Mouse (Mus musculus) kidney, adult 10 weeks (tissue): ENCODE results near the gene Slx1b. TPM values are rescaled to one million over a fixed set of nuclear protein-coding genes. Genes with fewer than 3 reads are reported as not detected.

Source experiments
- polyA plus RNA-seq: library from polyadenylated mRNA; stranded (reverse); fragments of 350-450 nt; fragmentation: Illumina TruSeq; extraction: RNeasy Lipid Tissue Mini Kit (QIAGEN cat#74804); gene quantifications from one replicate; pipeline ENCODE4 v1.2.3, GENCODE M21; 2014; ENCODE audit warnings: low read depth, low replicate concordance

The Slx1b gene
- 1.0 TPM for polyA plus RNA-seq

DNA sequence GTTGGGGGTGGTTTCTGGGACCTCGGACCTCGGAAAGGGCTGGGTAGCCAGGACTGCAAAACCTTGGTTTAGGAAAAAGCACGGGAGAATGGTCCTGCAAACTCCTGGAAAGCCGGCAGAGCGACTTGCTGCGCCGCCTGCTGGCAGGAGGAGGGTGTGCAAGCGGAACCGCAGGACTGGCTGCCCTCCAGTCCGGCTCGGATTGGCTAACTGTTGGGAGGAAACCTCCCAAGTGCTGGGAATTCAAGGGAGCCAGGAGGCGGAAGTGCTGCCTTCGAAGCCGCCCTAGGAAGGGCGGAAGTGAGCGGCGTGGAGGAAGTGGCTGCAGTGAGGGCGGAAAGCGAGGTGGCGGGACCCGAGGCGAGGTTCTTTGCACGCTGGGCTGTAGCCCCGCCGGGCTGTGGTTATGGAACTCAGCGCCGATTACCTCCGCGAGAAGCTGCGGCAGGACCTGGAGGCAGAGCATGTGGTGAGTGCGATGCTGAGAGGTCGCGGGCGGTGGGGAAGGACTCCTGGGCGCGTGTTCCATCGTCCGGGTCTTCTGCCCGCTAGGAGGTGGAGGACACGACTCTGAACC is at the start of gene Slx1b:
Slx1b (minus strand) TSS at position 154 of the 577 bp plus-strand sequence.

DNA sequence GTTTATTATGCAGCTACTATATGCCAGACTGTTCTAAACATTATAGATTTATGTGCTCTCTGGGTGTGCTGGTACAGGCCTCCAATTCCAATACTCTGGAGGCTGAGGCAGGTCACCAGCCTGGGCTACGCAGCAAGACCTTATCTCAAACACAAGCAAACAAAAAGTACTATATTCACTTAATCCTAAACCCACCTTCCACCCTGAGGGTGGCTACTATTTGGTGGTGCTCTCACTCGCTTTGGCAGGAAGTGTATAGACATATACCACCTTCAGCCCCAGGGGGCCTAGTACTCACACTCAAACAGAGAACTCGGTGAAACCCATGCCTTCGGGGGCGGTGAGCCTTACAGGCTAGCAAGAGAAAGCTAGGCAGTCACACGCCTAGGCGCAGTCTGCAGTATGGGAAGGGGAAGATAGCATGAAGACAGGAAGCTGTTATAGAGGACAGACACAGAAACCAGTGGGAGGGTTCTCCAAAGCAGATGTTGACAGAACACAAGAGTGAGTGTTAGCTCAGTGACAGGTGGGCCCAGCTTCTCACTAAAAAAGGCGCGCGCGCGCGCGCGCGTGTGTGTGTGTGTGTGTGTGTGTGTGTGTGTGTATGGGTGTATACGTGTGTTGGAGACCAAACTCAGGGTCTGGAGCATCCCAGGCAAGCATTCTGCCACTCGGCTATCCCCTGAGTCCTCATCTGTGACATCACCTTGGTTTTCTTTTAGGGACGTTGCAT is 12.0 kb upstream of the Slx1b start, which contains the start of gene Coro1a:
Coro1a (minus strand) TSS at position 346 of the 733 bp plus-strand sequence.

GRCm38 (mm10) chr7:126695210-126695611 is 373 bp downstream of the Slx1b start, which contains the start of gene Bola2:
TSS of gene Bola2 (plus strand) at chr7:126695401.

DNA sequence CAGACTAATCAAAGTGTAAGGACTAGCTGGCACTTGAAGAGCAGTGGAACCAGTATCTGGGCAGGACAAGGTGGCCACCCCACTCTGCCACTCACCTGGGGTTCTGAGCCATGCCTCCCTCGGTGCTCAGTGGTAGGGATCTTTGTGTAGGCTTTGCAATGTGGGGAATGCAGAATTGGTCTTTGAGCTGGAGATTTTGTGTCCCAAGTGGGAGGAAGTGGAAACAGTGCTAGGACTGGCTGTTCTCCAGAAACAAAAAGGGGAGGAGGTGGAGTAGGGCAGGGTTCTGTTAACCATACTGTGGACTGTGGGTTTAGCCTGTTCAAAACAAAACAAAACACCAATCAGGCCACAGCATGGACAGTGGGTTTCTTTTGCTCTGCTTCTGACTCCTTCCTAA is 19.4 kb downstream of the Slx1b start, which contains the start of gene Sult1a1:
Sult1a1 (minus strand) TSS at position 226 of the 400 bp plus-strand sequence.

DNA sequence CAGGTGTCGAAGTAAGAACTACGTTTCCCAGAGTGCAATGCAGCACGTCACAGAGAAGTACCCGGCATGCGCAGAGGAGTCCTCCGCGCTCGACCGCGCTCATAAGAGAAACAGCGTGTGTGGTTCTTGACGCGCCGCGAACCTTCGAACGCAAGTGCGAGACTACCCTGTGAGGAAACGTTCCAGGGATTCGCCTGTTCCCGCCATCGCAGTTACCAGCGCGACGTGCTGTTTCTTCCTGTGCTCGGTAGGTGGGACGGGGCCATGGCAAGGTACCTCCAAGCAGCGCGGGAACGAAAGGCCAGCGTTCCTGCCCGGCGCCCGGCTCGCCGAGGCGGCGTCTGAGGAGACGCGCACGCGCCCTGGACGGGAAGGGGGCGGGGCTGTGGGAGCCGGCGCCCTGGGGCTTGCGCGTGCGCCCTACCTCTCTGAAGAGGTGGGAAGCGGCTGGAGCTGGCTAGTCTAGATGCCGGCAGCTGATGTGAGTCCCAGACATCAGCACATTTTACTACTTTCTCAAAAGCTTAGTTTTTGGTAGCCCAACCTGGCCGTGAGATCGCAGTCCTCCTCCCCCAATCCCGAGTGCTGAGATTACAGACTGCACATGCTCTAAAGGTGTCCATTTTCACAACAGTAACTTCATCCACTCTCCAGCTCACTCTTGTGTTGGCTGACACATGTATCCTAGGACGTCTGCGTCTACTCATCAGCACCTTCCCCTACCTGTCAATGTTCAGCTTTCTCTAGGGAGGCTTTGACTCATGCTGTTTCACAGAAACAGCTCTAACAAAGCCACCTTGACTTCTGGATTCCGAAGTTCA is 46.1 kb downstream of the Slx1b start, which contains the start of gene Sgf29:
Sgf29 (plus strand) TSS at position 79 of the 821 bp plus-strand sequence.

Other genes with a start within 250 kb of the Slx1b start
- not detected for gene Atp2a1, start 232.7 kb downstream of the Slx1b start, polyA plus RNA-seq
- 0.65 TPM for gene Sh2b1, start 220.4 kb downstream of the Slx1b start, polyA plus RNA-seq
- gene Tufm, start 208.4 kb downstream of the Slx1b start, polyA plus RNA-seq: 6.3 TPM
- 17.8 TPM for gene Atxn2l, start 192.3 kb downstream of the Slx1b start, polyA plus RNA-seq
- gene Eif3c, start 129.4 kb downstream of the Slx1b start, polyA plus RNA-seq: 233 TPM
- gene Apobr, start 110.8 kb downstream of the Slx1b start, polyA plus RNA-seq: not detected
- 1.7 TPM for gene Cln3, start 110.0 kb downstream of the Slx1b start, polyA plus RNA-seq
- not detected for gene Il27, start 100.8 kb downstream of the Slx1b start, polyA plus RNA-seq
- 5.7 TPM for gene Nupr1, start 64.9 kb downstream of the Slx1b start, polyA plus RNA-seq
- gene Sgf29, start 46.5 kb downstream of the Slx1b start, polyA plus RNA-seq: 1.2 TPM
- 62.2 TPM for gene Sult1a1, start 19.4 kb downstream of the Slx1b start, polyA plus RNA-seq
- gene Bola2, start 383 bp downstream of the Slx1b start, polyA plus RNA-seq: 0.16 TPM
- gene Coro1a, start 12.0 kb upstream of the Slx1b start, polyA plus RNA-seq: 4.4 TPM
- 6.5 TPM for gene Mapk3, start 63.8 kb upstream of the Slx1b start, polyA plus RNA-seq
- gene Gdpd3, start 70.5 kb upstream of the Slx1b start, polyA plus RNA-seq: 9.9 TPM
- gene Ypel3, start 81.2 kb upstream of the Slx1b start, polyA plus RNA-seq: 13.0 TPM
- gene Tbx6, start 85.7 kb upstream of the Slx1b start, polyA plus RNA-seq: not detected
- 29.0 TPM for gene Ppp4c, start 96.7 kb upstream of the Slx1b start, polyA plus RNA-seq
- not detected for gene Fam57b, start 101.9 kb upstream of the Slx1b start, polyA plus RNA-seq
- not detected for gene 4930451I11Rik, start 135.9 kb upstream of the Slx1b start, polyA plus RNA-seq
- not detected for gene Doc2a, start 151.6 kb upstream of the Slx1b start, polyA plus RNA-seq
- gene Hirip3, start 166.2 kb upstream of the Slx1b start, polyA plus RNA-seq: 10.3 TPM
- 10.2 TPM for gene Ino80e, start 166.6 kb upstream of the Slx1b start, polyA plus RNA-seq
- 6.5 TPM for gene Taok2, start 188.9 kb upstream of the Slx1b start, polyA plus RNA-seq
- 6.4 TPM for gene Tmem219, start 227.1 kb upstream of the Slx1b start, polyA plus RNA-seq
- gene Kctd13, start 233.1 kb upstream of the Slx1b start, polyA plus RNA-seq: 1.1 TPM